Mouse (Mus musculus) gastrocnemius, adult 18-20 months (tissue): ENCODE data around the gene Gm20388. TPM values are rescaled to one million over a fixed set of nuclear protein-coding genes. Genes with fewer than 3 reads are reported as not detected.

Source experiments
- DNase-seq: peaks from one replicate; pipeline ENCODE4 v3.0.0; 2021; ENCODE audit warnings: low spot score
- total RNA-seq, 2 experiments: library from RNA; stranded (reverse); gene quantifications; 2 replicates each; pipeline ENCODE4 v1.2.3; 2021

Gene Gm20388
- total RNA-seq, 2 experiments from 2014 or later: 10.5 to 12.3 TPM

GRCm38 (mm10) chr8:122810376-122810775 is 2899.7 kb downstream of the Gm20388 start:
- DNase-seq: no peak

DNA sequence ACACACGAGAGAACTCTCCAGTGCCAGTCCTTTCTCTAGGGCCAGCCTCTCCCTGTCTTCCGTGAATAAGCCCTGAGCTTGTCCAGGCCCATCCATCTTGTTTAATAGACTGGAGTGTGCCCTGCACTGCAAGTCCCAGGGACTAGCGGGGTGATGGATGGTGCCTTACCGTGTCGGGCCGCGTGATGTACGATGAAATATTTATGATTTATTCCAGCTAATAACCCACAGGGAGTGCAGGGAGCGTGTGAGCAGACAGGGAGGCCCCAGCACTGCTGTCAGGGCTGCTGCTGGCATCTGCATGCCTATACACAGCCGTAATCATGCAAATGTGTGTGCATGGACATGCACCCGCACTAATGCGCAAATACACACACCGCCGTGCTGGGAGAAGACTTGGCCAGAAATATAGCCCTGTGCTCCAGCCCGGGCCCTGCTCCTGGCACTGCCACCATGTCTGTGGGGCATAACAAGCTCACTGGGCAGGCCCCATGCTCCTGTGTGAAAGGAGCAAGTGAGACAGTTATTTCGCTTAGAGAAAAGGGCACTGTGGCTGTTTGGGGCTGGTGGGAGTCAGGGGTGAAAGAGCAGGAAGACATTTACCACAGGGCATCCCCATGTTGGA is 2901.3 kb downstream of the Gm20388 start:
- DNase-seq: no peak

GRCm38 (mm10) chr8:122812610-122813250 is 2902.1 kb downstream of the Gm20388 start:
- no peak for DNase-seq

GRCm38 (mm10) chr8:122814608-122815007 is 2904.0 kb downstream of the Gm20388 start:
- no peak for DNase-seq

DNA sequence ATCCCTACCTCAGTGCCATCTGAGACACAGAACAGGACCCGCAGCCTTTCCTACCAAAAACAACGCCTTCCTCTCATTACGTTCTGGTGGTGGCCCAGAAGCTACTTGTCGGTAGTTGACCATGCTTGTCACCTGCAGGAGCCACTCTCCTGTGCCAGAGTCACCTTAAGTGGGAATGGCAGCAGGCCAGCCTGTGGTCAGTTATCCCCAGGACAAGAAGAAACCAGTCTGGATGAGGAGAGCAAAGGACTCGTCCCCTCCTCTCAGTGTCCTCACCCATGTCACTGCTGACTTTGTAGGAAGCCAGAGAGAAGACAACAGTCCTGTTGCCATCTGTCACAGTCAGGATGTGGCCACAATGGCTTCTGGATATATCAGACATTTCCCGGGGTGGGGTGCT is 2906.3 kb downstream of the Gm20388 start:
- no peak for DNase-seq

- no peak for DNase-seq
Measured at GRCm38 (mm10) chr8:122817724-122818496, 2907.3 kb downstream of the Gm20388 start.

GRCm38 (mm10) chr8:122819776-122820175 is 2909.1 kb downstream of the Gm20388 start:
- no peak for DNase-seq

- DNase-seq: no peak
Measured at GRCm38 (mm10) chr8:122824571-122824970, 2913.9 kb downstream of the Gm20388 start.

DNA sequence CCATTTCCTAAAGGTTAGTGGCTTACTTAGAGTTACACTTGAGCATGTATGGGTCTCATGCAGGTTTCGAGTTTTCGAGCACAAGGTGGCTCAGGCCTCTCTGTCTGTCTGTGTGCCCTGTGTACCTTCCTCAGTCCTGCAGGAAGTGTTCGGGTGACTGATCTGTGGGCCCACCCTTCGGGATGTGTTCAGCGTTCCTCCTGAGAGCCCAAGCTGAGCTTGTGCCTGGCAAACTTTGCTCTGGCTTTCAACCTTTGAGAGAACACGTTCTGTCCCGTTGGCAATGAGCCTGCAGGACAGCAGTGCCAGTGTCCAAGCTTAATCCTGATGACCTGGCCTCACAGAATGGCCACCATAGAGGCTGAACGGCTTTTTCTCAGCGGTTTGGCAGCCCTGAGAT is 2914.3 kb downstream of the Gm20388 start:
- DNase-seq: no peak

GRCm38 (mm10) chr8:122825408-122825807 is 2914.8 kb downstream of the Gm20388 start:
- DNase-seq: no peak

GRCm38 (mm10) chr8:122829396-122829795 is 2918.8 kb downstream of the Gm20388 start:
- DNase-seq: no peak

DNA sequence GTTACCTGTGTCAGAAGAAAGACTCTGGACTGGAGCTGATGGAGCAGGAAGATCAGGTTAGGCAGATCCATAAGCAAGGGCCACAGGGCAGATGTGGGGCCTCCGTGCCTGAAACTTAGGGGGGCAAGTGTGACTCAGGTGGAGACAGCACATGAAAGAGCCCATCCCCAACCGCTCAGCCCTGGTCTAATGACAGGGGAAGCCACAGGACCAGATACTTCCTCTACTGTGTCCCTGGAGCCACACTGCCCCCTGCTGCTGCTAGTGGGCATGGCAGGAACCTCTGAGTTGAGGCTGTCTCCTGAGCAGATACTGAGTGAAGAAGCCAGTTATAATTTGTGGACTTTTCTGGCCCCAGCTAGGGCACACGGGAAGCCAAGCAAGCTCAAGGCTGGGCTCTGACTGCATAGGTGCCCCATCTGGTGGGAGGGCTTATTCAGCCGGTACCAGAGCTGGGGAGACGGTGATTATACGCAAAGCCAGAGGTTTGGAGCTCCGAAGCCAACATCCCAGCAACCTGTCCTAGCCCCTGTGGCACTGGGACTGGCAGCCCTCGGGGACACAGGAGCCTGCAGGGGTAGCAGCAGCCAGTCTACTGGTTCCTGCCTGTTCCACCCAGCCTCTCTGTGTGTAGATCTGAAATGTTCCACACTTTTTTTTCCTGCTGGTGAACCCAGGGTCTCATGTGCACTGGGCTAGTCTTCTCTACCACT is 2919.9 kb downstream of the Gm20388 start:
- peak; percentile 92 for DNase-seq

DNA sequence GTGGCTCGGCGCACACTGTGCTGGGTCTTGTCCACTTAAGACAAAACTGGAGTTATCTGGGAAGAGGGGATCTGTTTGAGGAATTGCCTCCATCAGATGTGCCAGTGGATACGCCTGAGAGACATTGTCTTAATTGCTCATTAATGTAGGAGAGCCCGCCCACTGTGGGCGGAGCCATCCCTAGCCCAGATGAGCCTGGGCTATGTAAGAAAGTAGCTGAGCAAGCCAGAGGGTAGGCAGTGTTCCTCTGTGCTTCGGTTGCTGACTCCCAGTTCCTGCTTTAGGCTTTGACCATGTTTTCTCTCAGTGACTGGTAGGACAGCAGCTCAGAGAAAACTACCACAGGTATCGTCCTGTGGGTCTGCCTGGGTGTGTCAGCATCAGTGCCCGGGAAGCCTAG is 2923.8 kb downstream of the Gm20388 start:
- no peak for DNase-seq

DNA sequence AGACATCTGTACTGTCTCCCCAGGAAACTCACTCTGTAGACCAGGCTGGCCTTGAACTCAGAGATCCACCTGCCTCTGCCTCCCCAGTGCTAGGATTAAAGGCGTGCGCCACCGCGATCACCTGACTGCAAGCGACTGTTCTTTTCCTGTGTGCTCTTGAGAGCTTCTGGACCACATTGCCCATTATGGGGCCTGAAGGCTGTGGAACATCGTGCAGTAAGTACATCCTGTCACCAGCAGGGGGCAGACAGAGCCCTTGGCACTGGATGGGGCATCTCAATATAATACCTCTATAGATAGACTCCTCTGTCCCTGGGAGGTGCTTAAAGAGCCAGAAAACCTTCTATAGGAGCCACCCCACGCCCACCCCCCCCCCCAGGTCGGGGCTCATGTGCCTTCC is 2924.3 kb downstream of the Gm20388 start:
- DNase-seq: peak; percentile 75

DNA sequence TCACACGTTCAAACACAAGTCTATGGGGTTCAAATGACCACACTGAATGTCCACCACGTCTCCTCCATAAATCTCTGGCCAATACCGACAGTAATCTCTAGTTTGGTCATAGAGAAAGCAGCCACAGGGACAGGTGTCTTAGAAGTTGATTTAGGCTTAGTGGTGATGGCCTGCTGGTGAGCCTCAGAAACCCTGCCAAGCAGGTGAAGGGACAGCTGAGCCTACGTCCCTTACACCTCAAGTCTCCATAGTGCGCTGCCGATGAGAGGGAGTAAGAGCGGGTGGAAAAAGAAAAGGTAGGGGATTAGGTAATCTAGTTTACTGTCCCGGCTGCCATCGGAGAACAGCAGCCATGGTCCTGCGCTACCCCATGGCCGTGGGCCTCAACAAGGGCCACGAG is 2925.6 kb downstream of the Gm20388 start:
- no peak for DNase-seq

- no peak for DNase-seq
Measured at GRCm38 (mm10) chr8:122836696-122837095, 2926.1 kb downstream of the Gm20388 start.

DNA sequence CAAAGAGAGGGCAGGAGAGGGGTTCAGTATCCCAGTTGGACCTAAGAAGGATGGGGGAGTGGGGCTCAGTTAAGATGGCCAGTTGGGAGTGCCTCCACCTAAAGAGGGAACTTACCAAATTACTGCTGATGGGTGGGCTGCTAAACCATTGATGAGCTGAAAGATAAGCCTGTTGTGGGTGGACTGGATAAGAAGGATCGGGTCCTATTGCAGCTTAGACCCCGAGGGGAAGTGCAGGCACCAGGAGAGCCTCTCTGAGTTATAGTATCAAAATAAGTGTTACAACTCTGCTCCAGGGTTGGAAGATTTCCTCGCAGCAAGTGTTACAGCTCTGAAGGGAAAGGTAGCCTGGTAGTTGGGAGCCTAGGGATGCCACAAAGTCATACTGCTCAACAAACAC is 2933.5 kb downstream of the Gm20388 start:
- no peak for DNase-seq

GRCm38 (mm10) chr8:122845662-122846061 is 2935.0 kb downstream of the Gm20388 start:
- DNase-seq: no peak

GRCm38 (mm10) chr8:122847829-122848561 is 2937.4 kb downstream of the Gm20388 start, which contains the start of gene Cdh15:
Gene Cdh15 (plus strand): TSS chr8:122847966.
- DNase-seq: peak; percentile 84

- no peak for DNase-seq
Measured at GRCm38 (mm10) chr8:122849152-122849910, 2938.7 kb downstream of the Gm20388 start.
